Mouse (Mus musculus): ENCODE data around the gene 1700034J05Rik.

- TF ChIP-seq POLR2A (IDR thresholded peaks at IDR 0.05; ENCODE audit: insufficient read depth, low read length), result no peak
- TF ChIP-seq EP300 (IDR thresholded peaks at IDR 0.05; ENCODE audit: insufficient read depth, low read depth, low read length), result no peak
- no peak for TF ChIP-seq CTCF (IDR thresholded peaks at IDR 0.05; ENCODE audit: low read depth, low read length)
Measured at GRCm38 (mm10) chr6:146998710-146999109, 44.5 kb upstream of the 1700034J05Rik start.
